Mouse (Mus musculus) erythroid progenitor cell, adult 5-6 weeks (primary cell): Measurements from ENCODE around the gene Olfr358. TPM values are rescaled to one million over a fixed set of nuclear protein-coding genes. Genes with fewer than 3 reads are reported as not detected.

Experiments
- ATAC-seq: replicated peaks from 2 replicates; pipeline ENCODE4 v1.8.0; 2016; ENCODE audit warnings: moderate number of reproducible peaks, mild to moderate bottlenecking, moderate TSS enrichment, inconsistent platforms; ENCODE audit not compliant: poor library complexity, low FRiP score, severe bottlenecking
- total RNA-seq, 2 experiments: library from RNA; stranded (forward) in 1 of 2; stranded (reverse) in 1 of 2; fragments of 150-400 nt in 1 of 2; fragments of 186-747, 209-891 nt in 1 of 2; gene quantifications; 2 replicates each; pipeline versions ENCODE4 v1.2.3 to v1.2.4; 2015 to 2017; ENCODE audit warnings: low replicate concordance in 2 of 2

The Olfr358 gene
- total RNA-seq (2015; ENCODE audit: low replicate concordance) = not detected in 2 replicates
- total RNA-seq (2017; ENCODE audit: low replicate concordance) = not detected in 2 replicates

DNA sequence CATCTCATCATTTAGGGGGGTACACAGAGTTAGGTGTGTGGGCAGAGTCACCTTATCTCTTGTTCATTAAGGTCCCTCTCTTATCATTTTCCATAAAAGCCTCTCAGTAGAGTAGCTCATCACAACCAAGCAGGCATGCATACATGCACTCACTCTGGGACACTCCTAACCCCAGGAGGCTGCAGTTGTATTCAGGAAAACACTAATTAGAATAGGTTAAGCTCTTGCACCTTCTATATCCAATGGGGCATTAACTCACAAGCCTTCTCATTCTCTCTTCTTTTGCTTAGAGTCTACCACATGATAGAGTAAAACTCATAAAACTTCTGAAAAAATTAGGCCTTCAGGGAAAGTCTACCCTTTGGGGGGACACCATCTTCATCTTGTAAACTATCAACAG, at the start of gene Olfr358:
Gene Olfr358, minus strand, starts transcription at position 101 of the 400 bp plus-strand sequence.
- ATAC-seq = no peak

DNA sequence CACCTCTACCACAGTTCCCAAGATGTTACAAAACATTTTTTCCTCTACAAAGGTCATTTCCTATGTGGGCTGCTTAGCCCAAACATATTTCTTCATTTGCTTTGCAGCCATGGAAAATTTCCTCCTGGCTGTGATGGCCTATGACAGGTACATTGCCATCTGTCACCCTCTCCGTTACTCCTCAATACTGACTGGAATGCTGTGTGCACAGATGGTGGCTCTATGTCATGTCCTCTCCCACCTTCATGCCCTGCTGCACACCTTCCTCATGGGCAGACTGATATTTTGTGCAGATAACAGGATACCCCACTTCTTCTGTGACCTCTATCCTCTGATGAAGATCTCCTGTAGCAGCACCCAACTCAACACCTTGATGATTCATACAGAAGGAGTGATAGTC, 12.1 kb downstream of the Olfr358 start:
- no peak for ATAC-seq

DNA sequence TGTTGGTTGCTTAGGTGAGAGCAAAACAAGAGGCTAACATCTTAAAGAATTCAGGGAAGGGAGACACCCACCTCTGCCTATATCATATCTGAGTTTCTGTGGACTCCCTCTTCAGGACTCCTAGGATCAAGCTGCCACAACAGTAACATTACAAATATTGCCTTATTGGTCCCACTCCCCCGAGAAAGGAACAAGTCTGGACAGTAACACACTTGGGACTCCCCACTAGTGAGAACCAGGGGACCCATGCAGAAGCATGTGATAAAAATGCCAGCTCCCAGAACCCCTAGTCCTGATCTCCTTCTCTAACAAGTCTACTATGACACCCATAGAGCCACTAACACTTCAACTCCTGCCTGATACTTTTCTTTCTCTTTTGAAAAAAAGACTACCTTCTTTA, 15.6 kb downstream of the Olfr358 start, which contains the start of gene Olfr357:
Gene Olfr357, plus strand, starts transcription at position 301 of the 400 bp plus-strand sequence.
- no peak for ATAC-seq

Other genes with a start within 250 kb of the Olfr358 start
- not detected in 2 replicates for gene Olfr348, start 225.1 kb downstream of the Olfr358 start, total RNA-seq (2015; ENCODE audit: low replicate concordance)
- gene Olfr348, start 225.1 kb downstream of the Olfr358 start, total RNA-seq (2017; ENCODE audit: low replicate concordance) = not detected in 2 replicates
- not detected in 2 replicates for gene Olfr50, start 218.8 kb downstream of the Olfr358 start, total RNA-seq (2015; ENCODE audit: low replicate concordance)
- gene Olfr50, start 218.8 kb downstream of the Olfr358 start, total RNA-seq (2017; ENCODE audit: low replicate concordance) = not detected in 2 replicates
- not detected in 2 replicates for gene Olfr3, start 192.3 kb downstream of the Olfr358 start, total RNA-seq (2015; ENCODE audit: low replicate concordance)
- gene Olfr3, start 192.3 kb downstream of the Olfr358 start, total RNA-seq (2017; ENCODE audit: low replicate concordance) = not detected in 2 replicates
- gene Olfr350, start 163.0 kb downstream of the Olfr358 start, total RNA-seq (2015; ENCODE audit: low replicate concordance) = not detected in 2 replicates
- gene Olfr350, start 163.0 kb downstream of the Olfr358 start, total RNA-seq (2017; ENCODE audit: low replicate concordance) = not detected in 2 replicates
- gene Olfr351, start 146.7 kb downstream of the Olfr358 start, total RNA-seq (2015; ENCODE audit: low replicate concordance) = not detected in 2 replicates
- not detected in 2 replicates for gene Olfr351, start 146.7 kb downstream of the Olfr358 start, total RNA-seq (2017; ENCODE audit: low replicate concordance)
- not detected in 2 replicates for gene Olfr352, start 140.9 kb downstream of the Olfr358 start, total RNA-seq (2015; ENCODE audit: low replicate concordance)
- not detected in 2 replicates for gene Olfr352, start 140.9 kb downstream of the Olfr358 start, total RNA-seq (2017; ENCODE audit: low replicate concordance)
- not detected in 2 replicates for gene Olfr353, start 116.4 kb downstream of the Olfr358 start, total RNA-seq (2015; ENCODE audit: low replicate concordance)
- not detected in 2 replicates for gene Olfr353, start 116.4 kb downstream of the Olfr358 start, total RNA-seq (2017; ENCODE audit: low replicate concordance)
- not detected in 2 replicates for gene Olfr354, start 103.7 kb downstream of the Olfr358 start, total RNA-seq (2015; ENCODE audit: low replicate concordance)
- gene Olfr354, start 103.7 kb downstream of the Olfr358 start, total RNA-seq (2017; ENCODE audit: low replicate concordance) = not detected in 2 replicates
- gene Olfr355, start 80.4 kb downstream of the Olfr358 start, total RNA-seq (2015; ENCODE audit: low replicate concordance) = not detected in 2 replicates
- not detected in 2 replicates for gene Olfr355, start 80.4 kb downstream of the Olfr358 start, total RNA-seq (2017; ENCODE audit: low replicate concordance)
- not detected in 2 replicates for gene Olfr356, start 72.2 kb downstream of the Olfr358 start, total RNA-seq (2015; ENCODE audit: low replicate concordance)
- not detected in 2 replicates for gene Olfr356, start 72.2 kb downstream of the Olfr358 start, total RNA-seq (2017; ENCODE audit: low replicate concordance)
- gene Olfr357, start 15.5 kb downstream of the Olfr358 start, total RNA-seq (2015; ENCODE audit: low replicate concordance) = not detected in 2 replicates
- gene Olfr357, start 15.5 kb downstream of the Olfr358 start, total RNA-seq (2017; ENCODE audit: low replicate concordance) = not detected in 2 replicates
- not detected in 2 replicates for gene Olfr360, start 56.4 kb upstream of the Olfr358 start, total RNA-seq (2015; ENCODE audit: low replicate concordance)
- gene Olfr360, start 56.4 kb upstream of the Olfr358 start, total RNA-seq (2017; ENCODE audit: low replicate concordance) = not detected in 2 replicates
- not detected in 2 replicates for gene Olfr361, start 80.0 kb upstream of the Olfr358 start, total RNA-seq (2015; ENCODE audit: low replicate concordance)
- gene Olfr361, start 80.0 kb upstream of the Olfr358 start, total RNA-seq (2017; ENCODE audit: low replicate concordance) = not detected in 2 replicates
- not detected in 2 replicates for gene Olfr362, start 108.6 kb upstream of the Olfr358 start, total RNA-seq (2015; ENCODE audit: low replicate concordance)
- not detected in 2 replicates for gene Olfr362, start 108.6 kb upstream of the Olfr358 start, total RNA-seq (2017; ENCODE audit: low replicate concordance)
- not detected in 2 replicates for gene Olfr364-ps1, start 130.0 kb upstream of the Olfr358 start, total RNA-seq (2015; ENCODE audit: low replicate concordance)
- gene Olfr364-ps1, start 130.0 kb upstream of the Olfr358 start, total RNA-seq (2017; ENCODE audit: low replicate concordance) = not detected in 2 replicates
- not detected in 2 replicates for gene Olfr365, start 178.9 kb upstream of the Olfr358 start, total RNA-seq (2015; ENCODE audit: low replicate concordance)
- not detected in 2 replicates for gene Olfr365, start 178.9 kb upstream of the Olfr358 start, total RNA-seq (2017; ENCODE audit: low replicate concordance)
- gene Olfr366, start 202.2 kb upstream of the Olfr358 start, total RNA-seq (2015; ENCODE audit: low replicate concordance) = not detected in 2 replicates
- gene Olfr366, start 202.2 kb upstream of the Olfr358 start, total RNA-seq (2017; ENCODE audit: low replicate concordance) = not detected in 2 replicates